Mouse (Mus musculus) fat pad, adult 2 months (tissue): Measurements from ENCODE around the gene Hus1b.

Experiments
- DNase-seq: peaks from one replicate; pipeline ENCODE4 v3.0.0-alpha.2; 2011; ENCODE audit warnings: low read depth, low spot score; ENCODE audit errors: extremely low read depth

Gene Hus1b

DNA sequence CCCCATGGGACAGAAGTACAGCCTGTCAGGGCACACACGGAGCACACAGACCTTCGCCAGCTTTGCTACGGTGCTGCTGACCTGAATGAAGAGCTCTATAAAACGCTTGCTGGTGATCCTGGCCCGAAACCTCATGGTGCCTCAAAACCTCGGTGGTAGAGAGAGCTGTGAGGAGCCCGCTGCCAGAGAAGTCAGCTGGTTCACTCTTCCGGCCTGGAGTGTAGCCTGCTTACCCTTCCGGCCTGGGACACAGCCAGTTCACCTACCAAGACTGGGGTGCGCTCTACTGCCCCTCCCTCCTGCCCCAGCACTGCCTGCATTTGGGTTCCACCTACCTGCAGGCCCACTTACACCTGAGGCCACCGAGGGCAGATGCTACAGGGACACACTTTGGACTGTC is at the start of gene Hus1b:
Gene Hus1b, minus strand, starts transcription at position 220 of the 400 bp plus-strand sequence.
- no peak for DNase-seq

DNA sequence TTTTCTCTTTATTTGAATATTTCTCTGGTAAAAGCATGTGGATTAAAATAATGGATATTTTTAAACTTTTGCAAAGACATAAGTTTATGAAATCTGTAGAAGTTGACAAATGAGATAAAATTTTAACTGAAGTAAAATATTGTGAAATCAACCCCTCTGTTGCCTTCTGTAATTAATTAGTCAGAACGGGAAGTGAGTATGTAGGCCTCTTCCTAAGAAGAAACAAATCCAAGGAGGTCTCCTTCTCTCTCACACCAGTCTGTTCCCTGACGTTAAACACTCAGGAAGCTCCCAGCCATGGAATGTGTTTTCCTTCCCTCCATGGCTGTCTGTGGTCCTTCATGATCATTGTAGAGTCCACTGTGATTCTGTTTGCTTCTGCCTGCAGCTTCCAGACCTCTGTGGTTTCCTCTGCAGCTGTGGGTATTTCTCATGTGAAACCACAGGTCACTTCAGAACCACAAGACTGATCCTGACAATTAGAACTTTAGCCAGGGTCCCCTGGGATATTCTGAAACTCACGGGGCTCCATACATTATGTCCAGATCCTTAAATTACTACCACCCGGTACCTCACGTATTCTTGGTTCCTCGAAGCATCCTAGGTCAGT is 46.8 kb upstream of the Hus1b start:
- no peak for DNase-seq

DNA sequence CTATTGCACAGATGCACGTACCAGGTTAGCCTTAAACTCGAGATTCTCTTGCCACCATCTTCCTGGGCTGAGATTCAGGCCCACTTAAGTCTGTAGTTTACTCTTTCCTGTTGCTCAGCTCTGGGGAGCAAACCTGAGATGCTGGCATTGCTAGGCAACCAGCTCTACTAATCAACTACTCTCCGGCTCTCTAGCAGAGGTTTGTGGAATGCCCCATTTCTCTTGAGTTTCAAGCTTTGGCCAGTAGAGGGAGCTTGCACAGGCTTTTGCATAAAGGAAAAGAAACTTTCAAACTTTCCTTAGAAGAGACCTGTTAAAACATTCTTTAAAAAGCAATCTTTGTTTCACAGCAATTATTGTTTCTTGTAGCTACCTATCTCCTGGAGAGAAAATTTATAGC is 46.3 kb upstream of the Hus1b start:
- no peak for DNase-seq

DNA sequence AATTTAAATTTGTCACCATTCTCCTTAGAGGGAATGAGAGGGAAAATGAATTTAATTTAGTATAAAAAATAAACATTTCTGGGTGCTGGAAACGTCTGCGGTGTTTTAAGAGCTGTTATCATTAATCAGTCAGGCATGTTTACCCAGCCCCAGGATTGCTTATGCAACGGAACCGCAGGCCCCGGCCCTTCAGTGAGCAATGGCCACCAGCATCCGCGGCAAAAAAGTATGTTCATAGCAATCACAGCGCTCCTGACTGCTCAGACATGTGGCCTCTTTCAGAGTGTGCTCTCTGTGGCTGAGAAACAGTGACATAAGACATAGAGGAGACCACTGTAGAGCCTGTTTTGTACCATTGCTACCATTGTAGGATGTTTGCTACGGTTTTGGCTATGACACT is 42.7 kb upstream of the Hus1b start:
- no peak for DNase-seq

DNA sequence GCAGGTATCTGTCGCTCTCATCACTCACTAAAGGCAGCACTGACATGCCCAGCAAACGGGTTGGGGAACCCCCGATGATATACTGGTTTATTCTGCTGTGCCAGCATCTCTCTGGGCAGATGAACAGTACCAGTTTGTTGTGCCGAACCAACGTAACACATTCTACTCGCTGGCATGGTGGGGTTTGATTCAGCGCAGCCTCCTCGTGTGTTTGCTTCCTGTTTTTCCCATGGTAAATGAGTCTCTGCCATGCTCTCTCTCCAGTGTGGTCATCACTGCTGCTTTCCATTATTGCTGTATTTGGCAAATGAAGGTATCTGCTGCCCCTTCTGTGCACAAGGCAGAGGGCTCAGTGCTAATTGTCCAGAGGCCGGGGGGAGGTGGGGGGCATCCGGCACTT is 42.2 kb upstream of the Hus1b start:
- DNase-seq = no peak

DNA sequence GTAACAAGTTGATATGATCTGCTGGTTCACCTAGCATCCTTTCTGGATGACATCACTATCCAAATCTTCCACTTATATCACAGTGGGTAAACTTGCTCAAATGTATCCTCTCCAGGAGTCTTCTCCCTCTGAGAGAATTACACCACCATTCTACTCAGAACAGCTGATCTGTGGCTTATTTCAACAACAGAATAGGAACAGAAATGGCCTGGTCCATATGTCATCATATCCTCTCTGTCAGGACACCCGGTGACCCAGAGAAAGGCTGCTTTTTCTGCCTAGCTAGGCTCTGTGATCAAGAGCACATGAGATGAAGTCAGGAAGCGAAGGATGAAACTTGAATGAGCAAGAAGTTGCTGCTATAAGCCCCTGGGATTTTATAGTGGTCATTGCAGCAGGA is 40.1 kb upstream of the Hus1b start:
- DNase-seq = no peak

DNA sequence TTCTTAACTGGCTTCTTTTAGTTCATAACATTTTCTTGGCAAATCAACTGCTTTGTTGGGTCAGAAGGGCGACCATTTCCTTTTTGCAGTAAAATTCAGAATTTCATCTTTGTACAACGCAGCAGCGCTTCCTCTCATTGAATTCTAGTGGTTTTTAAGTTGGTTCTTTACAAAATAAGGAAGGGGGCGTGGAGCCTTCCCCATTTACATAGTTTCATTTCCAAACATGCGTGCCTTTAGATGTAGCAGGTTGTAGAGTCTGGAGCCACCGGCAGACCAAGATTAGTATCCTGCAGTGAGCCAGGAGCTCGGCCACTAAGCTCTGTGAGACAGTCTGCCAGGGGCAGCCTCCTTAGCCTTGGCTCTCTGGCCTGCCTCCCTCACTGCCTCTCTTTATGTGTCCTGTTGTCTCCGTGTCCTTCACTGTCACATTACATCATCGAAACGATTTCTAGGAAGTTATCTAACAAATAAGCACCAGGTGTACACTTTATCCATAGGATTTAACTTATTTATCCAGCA is 39.4 kb upstream of the Hus1b start:
- DNase-seq = no peak

DNA sequence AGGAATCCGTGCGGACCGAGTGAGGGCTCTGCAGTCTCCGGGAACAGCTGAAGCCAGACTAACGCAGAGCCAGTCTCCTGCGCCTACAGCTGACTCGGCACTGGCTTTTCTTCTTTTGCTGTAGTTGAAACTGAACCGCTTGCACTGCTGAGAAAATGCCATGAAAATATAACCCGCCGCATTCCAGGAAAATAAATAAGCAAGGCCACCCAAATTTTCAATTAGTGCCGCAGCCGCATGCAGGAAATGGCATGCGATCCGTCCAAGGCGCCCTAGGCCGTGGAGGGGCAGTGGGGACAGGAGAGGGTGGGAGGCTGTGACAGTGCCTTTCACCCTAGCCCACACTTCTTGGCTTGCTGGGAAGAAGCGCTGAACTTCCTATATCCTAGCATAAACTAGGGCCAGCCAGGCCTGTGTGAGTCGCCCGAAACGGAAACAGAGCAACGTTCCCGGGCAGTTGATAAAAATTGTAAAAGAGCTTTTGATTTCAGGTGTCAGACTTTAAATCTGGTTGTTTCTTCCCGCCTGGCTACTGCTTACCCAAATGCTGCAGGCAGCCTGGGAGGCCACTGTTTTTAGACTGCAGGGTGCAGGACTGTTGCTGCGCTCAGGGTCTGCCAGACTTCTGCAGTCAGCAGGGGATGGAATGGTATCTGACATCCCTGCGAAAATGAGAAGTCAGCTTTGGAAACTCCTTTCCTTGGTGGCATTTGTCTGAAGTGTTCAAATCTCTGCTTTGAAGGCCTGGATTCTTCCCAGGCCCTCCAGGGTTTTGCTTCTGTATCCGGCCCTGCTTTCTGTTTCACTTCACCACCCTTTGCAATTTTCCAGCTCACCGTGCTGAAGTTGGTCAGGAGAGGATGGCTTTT is 38.3 kb upstream of the Hus1b start:
- DNase-seq = no peak

DNA sequence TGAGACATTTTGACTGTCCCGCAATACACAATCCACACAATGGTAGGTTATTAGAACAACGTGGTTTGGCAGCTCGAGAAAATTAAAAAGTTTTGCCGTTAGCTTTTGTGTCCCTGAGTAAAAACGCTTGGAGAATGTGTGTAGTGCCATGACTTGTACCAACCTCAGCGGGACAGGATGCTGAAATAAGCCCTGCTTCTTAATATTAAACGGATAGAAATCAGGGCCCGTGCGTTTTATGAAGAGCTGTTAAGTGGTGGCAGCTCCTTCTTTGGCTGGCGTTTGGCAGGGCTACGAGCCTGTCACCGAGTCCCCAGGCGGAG is 37.7 kb upstream of the Hus1b start:
- DNase-seq = no peak

DNA sequence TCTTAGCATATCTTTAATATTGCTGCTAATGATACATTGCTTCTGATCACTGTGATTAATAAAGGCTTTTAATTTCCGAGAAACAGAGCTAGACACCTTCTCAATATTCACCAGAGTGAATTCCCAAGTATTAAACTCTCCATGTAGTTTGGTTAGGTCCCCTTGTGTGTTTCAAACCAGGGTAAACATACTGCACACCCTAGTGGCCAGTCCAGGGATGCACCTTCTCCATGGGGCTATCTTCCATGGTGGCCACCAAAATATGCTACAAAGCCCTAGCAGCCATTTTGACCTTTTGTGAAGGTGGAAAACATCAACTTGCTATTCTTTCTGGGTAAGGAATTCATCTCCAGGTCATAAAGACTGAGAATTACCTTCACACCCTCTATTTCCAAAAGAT is 34.1 kb upstream of the Hus1b start:
- DNase-seq = no peak

DNA sequence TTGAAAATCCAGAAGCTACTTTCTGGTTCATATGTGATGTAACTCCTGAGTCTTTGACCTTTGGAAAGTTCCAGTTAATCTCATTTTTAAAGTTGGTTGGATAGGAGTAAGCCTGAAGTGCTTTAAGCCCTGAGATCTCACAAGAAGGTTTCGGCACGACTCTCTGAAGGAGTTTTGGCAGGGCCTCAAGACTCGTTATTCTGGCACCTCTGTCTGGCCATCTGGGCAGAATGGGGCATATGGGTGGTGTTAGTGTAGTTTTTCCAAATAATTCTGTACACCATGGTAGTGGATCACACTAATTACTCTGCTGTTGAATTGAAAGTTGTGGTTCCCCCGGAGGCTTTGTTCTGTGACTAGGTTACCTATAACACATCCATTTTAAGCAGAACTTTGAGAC is 30.7 kb upstream of the Hus1b start:
- DNase-seq = no peak

DNA sequence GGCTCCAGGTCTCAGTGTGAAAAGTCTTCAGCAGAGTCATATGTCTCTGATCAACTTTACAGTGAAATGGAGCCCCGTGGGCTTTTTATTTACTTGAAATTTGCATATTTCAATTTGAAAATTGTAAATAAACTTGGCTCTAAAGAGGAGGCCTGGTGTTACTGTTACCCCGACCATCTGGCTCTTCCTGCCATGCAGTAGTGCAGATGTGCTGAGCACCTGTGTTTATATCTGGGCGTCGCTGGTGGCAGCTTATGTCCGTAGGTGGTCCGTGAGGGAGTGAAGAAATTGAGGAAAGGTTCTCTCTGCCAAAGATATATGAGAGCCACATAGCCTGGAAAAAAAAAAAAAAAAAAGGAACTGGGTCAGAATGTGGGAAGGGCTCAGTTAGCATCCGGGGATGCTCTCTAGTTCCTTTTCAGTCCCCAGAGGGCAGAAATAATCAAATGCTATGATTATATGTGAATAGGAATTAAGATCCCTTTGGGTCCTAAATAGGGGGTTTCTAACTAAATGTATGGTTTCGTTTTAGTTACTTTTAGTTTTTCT is 29.1 kb upstream of the Hus1b start:
- no peak for DNase-seq

DNA sequence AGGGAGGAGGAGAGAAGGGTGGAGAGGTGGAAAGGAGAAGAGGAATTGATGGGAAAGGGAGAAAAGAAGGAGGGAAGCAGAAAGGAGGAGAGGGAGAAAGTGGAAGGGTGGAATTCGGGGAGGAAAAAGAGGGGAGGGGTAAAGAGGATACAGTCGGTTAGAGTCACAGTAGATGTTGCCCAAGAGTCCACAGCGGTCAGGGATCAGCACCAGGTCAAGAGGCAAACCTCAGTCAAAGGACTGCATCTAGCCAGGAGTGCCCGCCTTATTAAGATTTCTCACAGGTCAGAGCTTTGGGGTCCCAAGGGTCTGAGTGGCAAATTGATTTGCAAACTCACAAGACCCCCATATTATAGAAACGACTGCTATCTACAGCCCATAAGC is 26.7 kb upstream of the Hus1b start:
- no peak for DNase-seq

DNA sequence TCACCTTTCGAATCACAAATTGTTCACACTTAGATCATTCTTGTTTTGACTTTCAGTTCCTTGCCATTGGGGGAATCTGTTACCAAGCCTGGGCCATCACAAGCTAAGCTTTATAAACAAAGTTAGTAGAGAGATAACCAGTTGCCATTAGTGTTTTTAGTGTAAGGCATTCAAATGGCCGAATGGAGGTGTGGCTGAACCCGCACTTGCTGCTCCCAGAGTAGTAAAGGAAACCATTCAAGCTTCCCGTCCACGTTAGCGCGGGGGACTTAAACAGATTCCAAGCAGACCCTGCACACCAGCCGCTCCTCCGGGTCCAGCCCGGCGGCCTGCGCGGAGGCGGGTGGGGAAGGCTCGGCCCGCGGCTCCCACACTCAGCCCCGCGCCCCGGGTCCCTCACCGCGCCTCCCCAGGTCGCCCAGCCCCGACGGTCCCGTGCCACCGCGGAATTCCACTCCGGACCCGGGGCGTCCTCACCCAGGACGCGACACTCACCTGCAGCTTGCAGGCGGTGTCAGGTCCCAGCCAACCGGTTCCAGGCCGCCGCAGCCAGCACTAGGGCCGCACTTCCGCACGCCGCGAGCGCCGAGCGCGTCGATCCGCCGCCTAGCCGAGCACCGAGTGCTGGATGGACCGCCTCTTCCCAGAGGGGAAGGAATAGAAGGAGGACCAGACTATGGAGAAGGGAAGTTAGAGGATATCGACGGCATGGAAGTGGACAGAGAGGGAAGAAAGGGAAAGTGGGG is 26.1 kb upstream of the Hus1b start, which contains the start of the genes Exoc2 and Gm5447:
Gene Exoc2, minus strand, starts transcription at position 593 of the 746 bp plus-strand sequence.
Gene Gm5447, plus strand, starts transcription at position 704 of the 746 bp plus-strand sequence.
- DNase-seq = peak; percentile 21

DNA sequence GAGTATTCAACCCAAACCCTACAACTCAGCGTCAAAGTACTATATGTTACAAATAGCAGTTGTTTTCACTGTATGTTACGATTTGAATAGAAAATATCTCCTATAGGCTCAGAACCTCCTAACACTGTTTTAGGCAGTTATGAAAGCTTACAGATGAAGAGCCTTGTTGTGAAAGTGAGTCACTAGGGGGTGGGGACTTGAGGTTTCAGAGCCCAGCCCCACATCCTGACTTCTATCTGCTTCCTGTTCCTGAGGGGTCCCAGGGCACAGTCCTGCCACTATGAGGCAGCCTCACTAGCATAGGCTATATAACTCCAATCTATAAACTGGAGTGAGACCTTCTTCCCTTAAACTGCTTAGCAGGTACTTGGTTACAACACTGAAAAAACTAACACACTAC is 24.5 kb upstream of the Hus1b start:
- no peak for DNase-seq

DNA sequence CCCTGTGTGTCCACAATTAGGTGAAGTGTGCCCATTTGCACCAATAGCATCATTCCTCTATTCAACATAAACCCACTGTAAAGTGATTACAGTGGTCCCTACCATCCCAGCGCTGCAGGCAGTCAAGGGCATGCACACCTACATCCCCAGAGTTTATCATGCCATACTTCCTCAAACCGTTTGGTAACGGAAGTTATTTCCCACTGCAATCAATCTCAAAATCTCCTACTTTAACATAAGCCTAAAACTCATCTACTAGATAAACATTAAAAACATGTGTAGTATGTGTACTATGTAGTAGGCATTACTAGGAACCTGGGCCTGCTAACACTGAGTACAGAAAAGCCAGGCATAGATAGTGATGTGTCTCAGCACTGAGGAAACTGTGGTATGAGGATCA is 23.5 kb upstream of the Hus1b start:
- DNase-seq = no peak

DNA sequence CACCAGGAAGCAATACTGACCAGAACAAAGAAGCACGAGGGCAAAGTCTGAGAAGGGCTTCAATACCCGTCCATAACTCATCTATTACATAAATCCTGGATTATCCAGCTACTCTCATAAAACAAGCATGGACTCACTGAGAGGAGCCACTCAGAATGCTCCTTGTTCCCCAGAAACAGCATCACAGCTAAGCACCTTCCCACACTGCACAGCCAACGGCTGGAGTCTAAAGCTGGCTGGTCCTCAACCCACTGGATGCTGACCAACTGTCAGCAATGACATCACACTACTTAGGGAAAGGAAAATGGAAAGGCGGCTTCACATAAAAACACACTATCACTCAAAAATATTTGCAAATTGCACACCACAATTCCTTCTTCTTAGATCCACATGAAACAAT is 20.8 kb upstream of the Hus1b start:
- no peak for DNase-seq

DNA sequence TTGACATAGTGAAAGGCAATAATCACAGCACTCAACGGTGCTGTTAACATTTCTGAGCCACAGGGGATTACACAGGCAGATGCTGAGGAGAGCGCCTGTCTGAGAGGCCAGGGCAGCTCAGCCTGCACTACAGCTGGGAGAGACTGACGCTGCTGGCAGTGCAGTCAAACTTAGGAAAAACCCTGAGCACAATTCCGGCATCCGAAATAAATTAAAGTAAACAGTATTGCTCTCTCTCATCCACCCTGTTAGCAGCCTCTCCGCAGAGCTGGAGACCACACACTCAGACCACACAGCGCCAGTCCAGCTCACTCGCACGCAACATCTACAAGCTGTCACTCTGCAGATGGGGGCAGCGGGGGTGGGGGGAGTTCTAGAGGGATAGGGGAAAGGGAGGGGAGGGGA is 18.9 kb upstream of the Hus1b start:
- no peak for DNase-seq

DNA sequence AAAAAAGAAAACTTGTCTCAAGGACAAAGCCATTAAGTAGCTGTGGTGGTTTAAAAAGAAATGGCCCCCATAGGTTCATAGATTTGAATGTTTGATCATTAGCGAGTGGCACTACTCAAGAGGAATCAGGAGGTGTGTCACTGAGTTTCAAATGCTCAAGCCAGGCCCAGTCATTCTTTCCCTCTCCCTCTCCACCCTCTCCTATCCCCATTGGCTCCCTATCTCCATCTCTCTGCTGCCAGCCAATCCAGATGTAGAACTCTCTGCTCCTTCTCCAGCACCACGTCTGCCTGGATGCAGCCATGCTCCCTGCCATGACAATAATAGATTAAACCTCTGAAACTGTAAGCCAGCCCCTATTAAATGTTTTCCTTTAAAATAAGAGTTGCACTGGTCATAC is 14.4 kb upstream of the Hus1b start:
- DNase-seq = no peak

DNA sequence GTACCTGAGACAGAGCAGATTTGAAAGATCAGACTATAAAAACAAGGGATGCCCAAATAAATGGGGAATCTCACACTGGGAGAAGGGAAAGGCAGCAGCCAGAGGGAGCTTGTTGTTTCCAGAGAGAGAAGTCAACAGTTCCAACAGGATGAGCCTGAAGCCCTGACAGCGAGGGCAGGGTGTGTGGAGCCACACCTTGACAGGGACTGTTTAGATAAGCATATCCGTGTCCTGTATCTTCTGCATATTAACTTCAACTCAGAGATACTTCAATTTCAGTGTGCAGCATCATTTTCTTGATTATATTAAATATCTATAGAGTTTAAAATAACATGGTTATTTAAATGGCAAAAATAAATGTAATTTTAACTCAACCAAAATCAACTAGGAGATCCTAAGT is 13.2 kb upstream of the Hus1b start:
- DNase-seq = no peak

DNA sequence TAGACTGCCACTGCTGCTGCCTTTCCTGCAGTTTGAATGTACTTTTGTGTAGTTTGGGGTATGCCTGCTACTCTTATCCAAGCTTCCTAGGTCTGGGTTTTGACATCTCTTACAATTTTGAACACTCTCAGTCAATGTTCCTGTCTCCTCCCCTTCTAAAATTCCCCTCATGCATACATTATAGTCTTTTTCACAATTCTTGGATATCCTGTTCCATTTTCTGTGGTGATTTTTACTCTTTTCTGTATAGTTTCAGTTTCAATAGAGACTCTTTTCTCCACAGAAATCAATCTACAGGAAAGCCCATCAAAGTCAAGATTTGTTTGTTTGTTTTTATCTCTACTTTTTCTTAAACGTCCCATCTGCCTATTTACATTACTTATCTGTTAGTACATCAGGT is 6.0 kb upstream of the Hus1b start:
- no peak for DNase-seq

DNA sequence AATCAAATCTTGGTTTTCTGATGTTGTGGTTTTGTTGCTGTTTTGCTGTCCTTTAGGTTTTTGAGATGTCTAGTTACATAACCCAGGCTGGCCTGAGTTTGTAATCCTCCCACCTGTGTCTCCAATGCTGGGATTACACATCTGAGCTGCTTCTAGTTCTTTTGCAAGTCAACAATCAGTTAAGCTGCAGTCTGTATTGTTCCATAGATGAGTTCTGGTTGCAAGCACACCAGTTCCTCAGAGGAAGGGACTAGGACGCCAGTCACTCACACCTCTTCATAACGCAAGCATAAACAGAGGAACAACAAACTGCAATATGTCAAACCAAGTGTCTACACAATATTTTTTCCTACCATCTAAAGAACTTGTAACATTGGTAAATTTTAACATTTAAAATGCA is 4.5 kb upstream of the Hus1b start:
- DNase-seq = no peak
